Mouse (Mus musculus) bone marrow, adult 2 months (tissue): ENCODE data around the gene Rps6kb2. TPM values are rescaled to one million over a fixed set of nuclear protein-coding genes. Genes with fewer than 3 reads are reported as not detected.

Experiments
- H3K27ac ChIP-seq: fragments of 200-500 bp; 2 replicates; pipeline ENCODE4 v1.5.1; 2012; ENCODE audit warnings: low read depth, mild to moderate bottlenecking, control low read depth, inconsistent platforms, low read length; ENCODE audit not compliant: control insufficient read depth, poor library complexity, insufficient read depth
- H3K4me1 ChIP-seq: fragments of 200-500 bp; 2 replicates; pipeline ENCODE4 v1.6.1; 2011; ENCODE audit warnings: low read length; ENCODE audit not compliant: control insufficient read depth, insufficient read depth
- H3K4me3 ChIP-seq: fragments of 200-500 bp; replicated peaks from 2 replicates; pipeline ENCODE3; 2011; ENCODE audit warnings: mild to moderate bottlenecking, low read depth, low read length, control low read depth; ENCODE audit not compliant: control insufficient read depth
- CTCF ChIP-seq: fragments of 200-500 bp; IDR thresholded peaks from 2 replicates; pipeline ENCODE4 v1.5.1; 2011; ENCODE audit warnings: low read length, control low read depth; ENCODE audit not compliant: control insufficient read depth, insufficient read depth
- POLR2A ChIP-seq: fragments of 200-500 bp; IDR thresholded peaks from 2 replicates; pipeline ENCODE4 v1.6.1; 2011; ENCODE audit warnings: low read depth, mild to moderate bottlenecking, control low read depth, low read length, borderline replicate concordance; ENCODE audit not compliant: control insufficient read depth
- WGBS: fragments of 180-500 bp; shearing (Covaris S2); methylation state at CpG from one replicate; pipeline ENCODE4 v1.1.7; 2018; 5-methylcytosine and 5-hydroxymethylcytosine counted together
- polyA plus RNA-seq: library from polyadenylated mRNA; stranded (reverse); fragments of >200 nt; gene quantifications from 2 replicates; pipeline ENCODE4 v1.2.4, GENCODE M21; 2011; ENCODE audit warnings: low replicate concordance; ENCODE audit not compliant: missing spikeins, insufficient read depth, insufficient read length

Rps6kb2 gene
- polyA plus RNA-seq, 1 experiment: 86.1 TPM

- no peak overlapping the region for H3K4me3 ChIP-seq
- no peak overlapping the region for H3K27ac ChIP-seq
- no peaks in the 10 kb centered on the region; the same call in none of the 2 replicates for H3K4me1 ChIP-seq
- TF ChIP-seq POLR2A (no peak), CTCF (no peak)
- 88% methylated on average over 4 of the region's 4 CpGs for WGBS
These were observed 28.8 kb downstream of the Rps6kb2 start for GRCm38 (mm10) chr19:4134354-4134753.

- 93% methylated on average over 2 of the region's 2 CpGs for WGBS
- no peak overlapping the region for H3K4me3 ChIP-seq
- TF ChIP-seq CTCF (peak; percentile 47; the same call in 1 of the 2 replicates), POLR2A (no peak)
- H3K27ac ChIP-seq: peak overlapping the region; percentile 47
- H3K4me1 ChIP-seq: peaks cover 3% of the 10 kb centered on the region; the same call in 1 of the 2 replicates
These were observed 31.4 kb downstream of the Rps6kb2 start for GRCm38 (mm10) chr19:4131768-4132167.

DNA sequence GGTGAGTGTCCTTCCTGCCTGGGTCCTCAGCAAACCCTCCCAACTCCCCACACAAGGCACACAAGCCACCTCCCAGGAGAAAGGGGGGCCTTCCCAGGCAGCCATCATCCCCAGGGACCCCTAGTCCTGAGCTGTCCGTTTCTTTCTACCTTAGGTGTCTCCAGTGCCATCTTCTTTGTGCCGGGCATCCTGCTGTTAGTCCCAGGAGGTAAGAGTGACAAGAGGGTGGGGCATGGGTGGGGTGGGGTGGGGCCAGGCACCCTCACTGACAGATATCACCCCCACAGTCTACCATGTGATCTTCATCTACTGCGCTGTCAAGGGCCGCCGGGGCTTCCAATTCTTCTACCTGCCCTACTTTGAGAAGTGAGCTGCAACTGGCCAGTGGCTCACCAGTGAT is 32.1 kb downstream of the Rps6kb2 start:
- 53% methylated on average over 5 of the region's 5 CpGs for WGBS

DNA sequence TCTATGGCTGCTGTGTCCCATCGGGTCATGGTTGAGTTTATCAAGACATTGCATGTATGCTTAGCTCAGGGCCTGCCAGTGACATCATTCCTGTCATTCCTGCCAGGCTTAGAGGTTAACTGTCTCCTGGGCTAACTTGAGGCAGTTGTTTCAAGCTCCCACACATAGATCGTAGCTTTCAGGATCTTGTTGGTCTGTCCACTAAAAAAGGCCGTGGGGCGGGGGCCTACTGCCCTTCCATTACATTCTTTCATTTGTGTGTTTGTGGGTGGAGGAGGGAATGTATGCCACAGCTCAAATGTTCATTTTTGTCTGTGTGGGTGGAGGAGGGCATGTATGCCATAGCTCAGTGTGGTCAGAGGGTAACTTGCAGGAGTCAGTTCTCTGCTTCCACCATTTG is 33.0 kb downstream of the Rps6kb2 start:
- 78% methylated on average over 4 of the region's 4 CpGs for whole genome bisulfite sequencing
- H3K27ac ChIP-seq: peak overlapping the region; percentile 40
- H3K4me3 ChIP-seq: peak overlapping the region; percentile 35
- TF ChIP-seq POLR2A (no peak), CTCF (no peak)
- H3K4me1 ChIP-seq: peaks cover 4% of the 10 kb centered on the region; the same call in 1 of the 2 replicates

More for the DNA sequence above, 32.1 kb downstream of the Rps6kb2 start:
- peak overlapping the region; percentile 57 for H3K27ac ChIP-seq
- H3K4me1 ChIP-seq: peaks cover 4% of the 10 kb centered on the region; the same call in 1 of the 2 replicates
- peak overlapping the region; percentile 69 for H3K4me3 ChIP-seq
- TF ChIP-seq CTCF (no peak), POLR2A (peak; percentile 39; the same call in 1 of the 2 replicates)

DNA sequence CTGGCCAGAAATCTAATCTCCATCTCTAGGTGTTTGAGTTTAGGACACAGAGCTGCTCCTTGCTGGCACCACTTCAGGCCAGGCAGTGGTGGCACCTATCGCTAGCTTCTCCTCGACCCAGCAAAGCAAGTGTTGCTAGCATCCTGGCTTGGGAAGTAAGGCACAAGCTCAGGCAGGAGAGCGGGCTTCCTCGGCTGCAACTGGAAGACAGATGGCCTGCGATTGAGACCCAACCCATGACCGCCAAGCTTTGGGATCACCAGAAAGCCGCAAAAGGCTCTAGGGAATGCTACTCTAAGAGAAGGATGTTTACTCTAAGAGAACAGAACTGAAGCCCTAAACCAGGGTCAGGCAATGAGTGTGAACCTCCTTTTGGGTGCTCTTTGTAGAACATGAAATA is 33.7 kb downstream of the Rps6kb2 start:
- no peak for TF ChIP-seq POLR2A
- no peak for TF ChIP-seq CTCF
- peaks cover 4% of the 10 kb centered on the region; the same call in 1 of the 2 replicates for H3K4me1 ChIP-seq
- WGBS: 96% methylated on average over 7 of the region's 7 CpGs
- H3K4me3 ChIP-seq: no peak overlapping the region
- H3K27ac ChIP-seq: peak overlapping the region; percentile 40; the same call in 1 of the 2 replicates

DNA sequence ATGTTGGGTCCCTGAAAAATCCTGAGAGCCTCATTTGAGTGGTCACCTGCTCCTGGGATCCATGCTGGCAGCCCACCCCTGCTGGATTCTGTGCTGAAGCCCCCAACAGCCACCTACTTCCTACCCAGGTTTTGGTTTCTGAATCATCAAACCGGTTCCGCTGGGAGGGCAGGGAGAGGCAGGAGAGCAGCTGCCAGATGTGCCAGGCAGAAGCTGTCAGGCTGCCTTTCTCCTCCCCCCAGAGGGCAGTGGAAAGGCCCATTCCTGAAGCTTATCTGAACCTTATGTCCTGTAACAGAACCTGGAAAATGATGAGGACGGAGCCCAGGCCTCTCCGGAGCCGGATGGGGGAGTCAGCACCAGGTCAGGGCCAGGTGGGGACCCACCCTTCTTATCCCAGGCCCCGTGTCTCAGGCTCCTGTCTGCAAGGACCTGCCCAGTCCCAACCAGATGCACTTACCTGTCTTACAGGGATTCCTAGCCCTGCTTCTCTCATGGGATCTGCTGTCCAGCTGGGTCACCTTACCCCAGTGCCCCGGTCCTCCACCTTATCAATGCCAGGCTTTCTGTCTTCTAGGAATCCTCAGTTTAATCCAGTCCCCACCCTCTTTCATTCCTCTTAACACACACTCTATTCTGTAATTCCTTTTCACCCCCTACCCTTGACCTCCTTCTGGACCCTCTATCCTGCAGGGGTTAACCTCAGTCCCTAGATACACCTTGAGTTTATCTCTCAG is 36.2 kb downstream of the Rps6kb2 start:
- TF ChIP-seq POLR2A (no peak), CTCF (no peak)
- H3K4me1 ChIP-seq: peaks cover 8% of the 10 kb centered on the region
- H3K27ac ChIP-seq: peak overlapping the region; percentile 40; the same call in 1 of the 2 replicates
- peak overlapping the region; percentile 83 for H3K4me3 ChIP-seq
- WGBS: 66% methylated on average over 7 of the region's 7 CpGs

DNA sequence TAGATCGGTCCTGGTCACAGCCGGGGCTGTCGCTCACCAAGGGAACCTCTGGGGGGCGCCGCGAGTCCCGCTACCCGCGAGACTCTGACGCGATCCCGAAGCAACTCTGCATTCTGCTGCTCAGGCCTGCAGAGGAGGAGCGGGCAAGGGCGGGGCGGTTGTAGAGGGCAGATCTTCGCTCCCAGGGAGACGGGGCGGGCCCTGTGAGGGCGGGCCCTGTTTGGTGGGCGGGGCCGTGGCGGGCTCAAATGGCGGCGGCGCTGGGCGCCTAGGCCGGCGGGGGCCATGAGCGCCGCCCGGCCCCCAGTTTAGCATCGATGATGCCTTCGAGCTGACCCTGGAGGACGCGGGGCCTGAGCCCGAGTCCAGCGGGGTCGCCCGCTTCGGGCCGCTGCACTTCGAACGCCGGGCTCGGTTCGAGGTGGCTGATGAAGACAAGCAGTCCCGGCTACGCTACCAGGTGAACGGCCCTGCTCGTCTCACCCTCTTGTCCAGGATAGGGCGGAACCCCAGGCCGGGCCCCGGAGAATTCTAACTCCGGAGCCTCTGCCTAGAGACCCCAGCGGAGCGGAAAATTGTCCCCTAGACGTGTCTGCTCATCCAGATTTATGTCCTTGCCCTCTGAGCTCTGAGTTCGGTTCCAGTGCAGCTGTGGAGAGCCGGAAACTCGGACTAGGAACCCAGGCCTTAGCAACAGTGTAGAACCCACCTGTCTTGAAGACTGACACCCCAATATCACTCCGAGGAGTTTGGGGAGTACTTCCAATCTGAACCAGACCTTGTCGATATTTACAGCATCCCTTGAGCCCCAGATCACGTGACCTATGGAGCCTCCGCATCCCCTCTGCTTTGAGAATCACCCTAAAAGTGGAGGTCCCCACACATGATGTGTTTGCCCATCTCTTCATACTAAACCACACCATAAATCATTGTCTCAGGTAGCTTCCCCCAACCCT is 37.1 kb downstream of the Rps6kb2 start, which contains the start of gene Aip:
Gene Aip, minus strand, starts transcription at position 118 of the 956 bp plus-strand sequence.
- under 1% methylated on average over 64 of the region's 64 CpGs for WGBS
- peak within 1 kb of the TSS; percentile 72 for H3K27ac ChIP-seq
- peak; percentile 82; the same call in 1 of the 2 replicates for TF ChIP-seq POLR2A
- TF ChIP-seq CTCF: peak; percentile 79
- peaks cover 8% of the 10 kb centered on the region for H3K4me1 ChIP-seq
- peak within 1 kb of the TSS; percentile 83 for H3K4me3 ChIP-seq

GRCm38 (mm10) chr19:4125268-4125667 is 37.9 kb downstream of the Rps6kb2 start:
- H3K27ac ChIP-seq: peak overlapping the region; percentile 63
- H3K4me1 ChIP-seq: peaks cover 11% of the 10 kb centered on the region
- H3K4me3 ChIP-seq: peak overlapping the region; percentile 31
- 17% methylated on average over 4 of the region's 4 CpGs for WGBS
